ENCODE assay signal across 21 mouse cellular contexts in genomic region chr7:57689836-57690235, GRCm38 (mm10).
DNase-seq lines count a peak whose midpoint lies in the region; ATAC-seq and TF ChIP-seq lines count a peak whose summit lies in the region.
"Had no signal": no experiment of that assay in that cellular context is flagged by ENCODE, and none has a peak within 500 bp of the region (broad histone marks: within the 10 kb centered on the region; RNA-seq: fewer than 3 reads in every experiment).

No protein-coding gene starts in this region.

- no peaks in the 10 kb centered on the region for H3K27me3 ChIP-seq in hindbrain, embryonic 15.5 days
- H3K27me3 ChIP-seq in hindbrain, embryonic 12.5 days = no peaks in the 10 kb centered on the region
- no peaks in the 10 kb centered on the region for H3K27me3 ChIP-seq in neural tube, embryonic 13.5 days
- H3K27me3 ChIP-seq in hindbrain, postnatal 0 days (ENCODE audit: insufficient read depth, low read length) = no peaks in the 10 kb centered on the region
- no peaks in the 10 kb centered on the region for H3K27me3 ChIP-seq in forebrain, embryonic 14.5 days (replicated peaks; ENCODE audit: control insufficient read depth, insufficient read depth, low read length)
- H3K27me3 ChIP-seq: embryonic facial prominence, embryonic 15.5 days; forebrain, embryonic 15.5 days; heart, embryonic 13.5 days had no signal

- WGBS in hindbrain, embryonic 15.5 days = 45% methylated on average over 4 of the region's 4 CpGs
- WGBS in hindbrain, embryonic 12.5 days = 65% methylated on average over 4 of the region's 4 CpGs
- WGBS in neural tube, embryonic 13.5 days = 56% methylated on average over 4 of the region's 4 CpGs
- WGBS in hindbrain, postnatal 0 days = 64% methylated on average over 4 of the region's 4 CpGs
- 86% methylated on average over 4 of the region's 4 CpGs for WGBS in forebrain, embryonic 14.5 days

- no peak overlapping the region for H3K9ac ChIP-seq in hindbrain, embryonic 15.5 days
- H3K9ac ChIP-seq in hindbrain, embryonic 12.5 days = no peak overlapping the region
- no peak overlapping the region for H3K9ac ChIP-seq in neural tube, embryonic 13.5 days
- H3K9ac ChIP-seq in hindbrain, postnatal 0 days (replicated peaks; ENCODE audit: low read length) = no peak overlapping the region
- no peak overlapping the region for H3K9ac ChIP-seq in forebrain, embryonic 14.5 days (ENCODE audit: low read length)
- H3K9ac ChIP-seq: embryonic facial prominence, embryonic 15.5 days; forebrain, embryonic 15.5 days; heart, embryonic 13.5 days had no signal

- no peak for DNase-seq in neural tube, embryonic 10.5 days (ENCODE audit: extremely low spot score, low spot score)
- DNase-seq in hindbrain, postnatal 0 days (ENCODE audit: low spot score) = peak; percentile 26
- no peak for DNase-seq in cerebellum, postnatal 14 days
- DNase-seq in forebrain, embryonic 14.5 days (ENCODE audit: low spot score) = no peak
- DNase-seq: adrenal gland, adult 8-10 months; adrenal gland, postnatal 36 days; cerebellum, adult 11 months; cerebellum, adult 9-10 months; cerebellum, postnatal 36 days; gastrocnemius, postnatal 36 days; heart, adult 11 months; heart, postnatal 36 days had no signal

- H3K27ac ChIP-seq in hindbrain, embryonic 15.5 days (replicated peaks) = 0 out of 2 replicates have a peak overlapping the region, but pooled peaks have one; percentile 34
- H3K27ac ChIP-seq in hindbrain, embryonic 12.5 days = no peak overlapping the region
- H3K27ac ChIP-seq in neural tube, embryonic 13.5 days (replicated peaks) = 0 out of 2 replicates have a peak overlapping the region, but pooled peaks have one; percentile 13
- H3K27ac ChIP-seq in hindbrain, postnatal 0 days = no peak overlapping the region
- H3K27ac ChIP-seq in forebrain, embryonic 14.5 days (ENCODE audit: low read depth, low read length) = no peak overlapping the region
- H3K27ac ChIP-seq: embryonic facial prominence, embryonic 15.5 days; forebrain, embryonic 10.5 days; forebrain, embryonic 15.5 days; heart, embryonic 13.5 days had no signal

- H3K36me3 ChIP-seq in hindbrain, embryonic 15.5 days = no peaks in the 10 kb centered on the region
- H3K36me3 ChIP-seq in hindbrain, embryonic 12.5 days = no peaks in the 10 kb centered on the region
- no peaks in the 10 kb centered on the region for H3K36me3 ChIP-seq in neural tube, embryonic 13.5 days
- no peaks in the 10 kb centered on the region for H3K36me3 ChIP-seq in hindbrain, postnatal 0 days (ENCODE audit: insufficient read depth, low read length)
- no peaks in the 10 kb centered on the region for H3K36me3 ChIP-seq in forebrain, embryonic 14.5 days (ENCODE audit: control insufficient read depth, insufficient read depth, low read length)
- H3K36me3 ChIP-seq: embryonic facial prominence, embryonic 15.5 days; forebrain, embryonic 10.5 days; forebrain, embryonic 15.5 days; heart, embryonic 13.5 days had no signal

- H3K4me1 ChIP-seq in hindbrain, embryonic 15.5 days (replicated peaks) = no peaks in the 10 kb centered on the region
- H3K4me1 ChIP-seq in hindbrain, embryonic 12.5 days = no peaks in the 10 kb centered on the region
- H3K4me1 ChIP-seq in neural tube, embryonic 13.5 days (replicated peaks) = no peaks in the 10 kb centered on the region
- no peaks in the 10 kb centered on the region for H3K4me1 ChIP-seq in hindbrain, postnatal 0 days (ENCODE audit: insufficient read depth, low read length)
- no peaks in the 10 kb centered on the region for H3K4me1 ChIP-seq in forebrain, embryonic 14.5 days (ENCODE audit: control insufficient read depth, insufficient read depth, low read length)
- H3K4me1 ChIP-seq: embryonic facial prominence, embryonic 15.5 days; forebrain, embryonic 10.5 days; forebrain, embryonic 15.5 days; heart, embryonic 13.5 days had no signal

- H3K4me2 ChIP-seq in hindbrain, embryonic 15.5 days = no peak overlapping the region
- no peak overlapping the region for H3K4me2 ChIP-seq in hindbrain, embryonic 12.5 days (replicated peaks)
- no peak overlapping the region for H3K4me2 ChIP-seq in neural tube, embryonic 13.5 days
- H3K4me2 ChIP-seq in hindbrain, postnatal 0 days (ENCODE audit: low read depth, low read length) = no peak overlapping the region
- no peak overlapping the region for H3K4me2 ChIP-seq in forebrain, embryonic 14.5 days (ENCODE audit: low read length)
- H3K4me2 ChIP-seq: embryonic facial prominence, embryonic 15.5 days; forebrain, embryonic 15.5 days; heart, embryonic 13.5 days had no signal

- TF ChIP-seq CTCF in hindbrain, postnatal 0 days (IDR thresholded peaks at IDR 0.05; ENCODE audit: low read depth) = no peak

- ATAC-seq in hindbrain, embryonic 15.5 days (ENCODE audit: low FRiP score, low read depth) = peak; percentile 61; the same call in 1 of the 2 replicates
- ATAC-seq in hindbrain, embryonic 12.5 days (ENCODE audit: low FRiP score) = no peak
- no peak for ATAC-seq in neural tube, embryonic 13.5 days (ENCODE audit: low read depth)
- no peak for ATAC-seq in hindbrain, postnatal 0 days
- ATAC-seq in forebrain, embryonic 14.5 days = no peak
- ATAC-seq: forebrain, embryonic 15.5 days; intestine, embryonic 16.5 days had no signal

- no peak overlapping the region for H3K4me3 ChIP-seq in hindbrain, embryonic 15.5 days
- no peak overlapping the region for H3K4me3 ChIP-seq in hindbrain, embryonic 12.5 days
- no peak overlapping the region for H3K4me3 ChIP-seq in neural tube, embryonic 13.5 days
- no peak overlapping the region for H3K4me3 ChIP-seq in hindbrain, postnatal 0 days (ENCODE audit: low read length)
- H3K4me3 ChIP-seq in forebrain, embryonic 14.5 days (ENCODE audit: low read depth, low read length) = no peak overlapping the region
- H3K4me3 ChIP-seq: embryonic facial prominence, embryonic 15.5 days; erythroblast, embryonic 14.5 days; forebrain, embryonic 10.5 days; forebrain, embryonic 15.5 days; heart, embryonic 13.5 days had no signal

- no peaks in the 10 kb centered on the region for H3K9me3 ChIP-seq in hindbrain, embryonic 15.5 days
- no peaks in the 10 kb centered on the region for H3K9me3 ChIP-seq in hindbrain, embryonic 12.5 days (replicated peaks)
- no peaks in the 10 kb centered on the region for H3K9me3 ChIP-seq in neural tube, embryonic 13.5 days
- no peaks in the 10 kb centered on the region for H3K9me3 ChIP-seq in hindbrain, postnatal 0 days (ENCODE audit: low read length)
- H3K9me3 ChIP-seq in forebrain, embryonic 14.5 days (replicated peaks; ENCODE audit: control insufficient read depth, low read length) = no peaks in the 10 kb centered on the region
- H3K9me3 ChIP-seq: embryonic facial prominence, embryonic 15.5 days; forebrain, embryonic 10.5 days; forebrain, embryonic 15.5 days; heart, embryonic 13.5 days had no signal

Comparison
In these comparisons a context has a peak if more than half of its experiments do, and no peak if none do; other contexts are left out.
1. H3K27ac ChIP-seq: peak in hindbrain, embryonic 15.5 days (single experiment) and neural tube, embryonic 13.5 days (single experiment); none in hindbrain, embryonic 12.5 days (single experiment), hindbrain, postnatal 0 days (single experiment) and forebrain, embryonic 14.5 days (single experiment).